Mouse (Mus musculus): ENCODE measurements around the gene Grb10. TPM values are rescaled to one million over a fixed set of nuclear protein-coding genes. Genes with fewer than 3 reads are reported as not detected.
A peak's percentile ranks its signal among the peaks of the same experiment; 100 is the strongest.

The Grb10 gene
- polyA plus RNA-seq, 1 experiment from 2014 or later, result 352 TPM

GRCm38 (mm10) chr11:11940833-11941681 lies 97.4 kb downstream of the Grb10 start:
- no peak for ATAC-seq (ENCODE audit: low FRiP score, low read depth)
- H3K9ac ChIP-seq (replicated peaks), result no peak overlapping the region
- 30% methylated on average over 5 of the region's 5 CpGs for WGBS
- H3K27me3 ChIP-seq, result no peaks in the 10 kb centered on the region; the same call in 1 of the 2 replicates
- peaks cover 15% of the 10 kb centered on the region for H3K4me1 ChIP-seq
- peaks cover 43% of the 10 kb centered on the region for H3K36me3 ChIP-seq
- H3K4me3 ChIP-seq, result no peak overlapping the region
- no peak overlapping the region for H3K27ac ChIP-seq (replicated peaks)
- H3K9me3 ChIP-seq, result no peaks in the 10 kb centered on the region
- H3K4me2 ChIP-seq (replicated peaks), result no peak overlapping the region

DNA sequence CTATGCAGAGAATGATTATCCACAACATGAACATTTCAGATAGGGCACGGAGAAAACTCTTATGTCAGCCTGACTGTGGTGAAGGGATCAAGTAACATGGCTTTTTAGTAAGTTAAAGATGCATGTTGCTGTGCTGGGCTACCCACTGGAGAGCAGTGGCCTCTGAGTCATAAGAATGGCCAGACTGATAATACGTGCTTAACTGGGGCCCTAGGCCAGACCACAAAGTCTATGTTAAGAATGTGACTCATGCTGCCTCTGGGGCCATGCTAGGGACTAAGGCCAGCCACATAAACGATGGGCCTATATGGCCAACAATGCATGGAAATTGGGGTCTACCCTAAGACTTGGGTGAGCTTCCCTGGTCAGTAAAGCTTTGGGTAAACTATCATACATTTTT lies 98.9 kb downstream of the Grb10 start:
- Histone ChIP-seq H3K9ac (replicated peaks) (no peak overlapping the region), H3K27me3 (no peaks in the 10 kb centered on the region; the same call in 1 of the 2 replicates), H3K36me3 (peaks cover 49% of the 10 kb centered on the region), H3K4me1 (peaks cover 15% of the 10 kb centered on the region), H3K4me2 (replicated peaks) (no peak overlapping the region), H3K9me3 (no peaks in the 10 kb centered on the region), H3K4me3 (no peak overlapping the region), H3K27ac (replicated peaks) (no peak overlapping the region)
- WGBS, result 76% methylated on average over 3 of the region's 3 CpGs
- no peak for ATAC-seq (ENCODE audit: low FRiP score, low read depth)

- Histone ChIP-seq H3K9me3 (no peaks in the 10 kb centered on the region), H3K4me2 (replicated peaks) (no peak overlapping the region), H3K27me3 (no peaks in the 10 kb centered on the region; the same call in 1 of the 2 replicates), H3K9ac (replicated peaks) (no peak overlapping the region), H3K4me1 (peaks cover 15% of the 10 kb centered on the region), H3K27ac (replicated peaks) (no peak overlapping the region), H3K4me3 (no peak overlapping the region), H3K36me3 (peaks cover 56% of the 10 kb centered on the region)
- ATAC-seq (ENCODE audit: low FRiP score, low read depth), result no peak
- WGBS, result 96% methylated on average over 1 of the region's 1 CpGs
Measured at GRCm38 (mm10) chr11:11938591-11938990, 99.9 kb downstream of the Grb10 start.

DNA sequence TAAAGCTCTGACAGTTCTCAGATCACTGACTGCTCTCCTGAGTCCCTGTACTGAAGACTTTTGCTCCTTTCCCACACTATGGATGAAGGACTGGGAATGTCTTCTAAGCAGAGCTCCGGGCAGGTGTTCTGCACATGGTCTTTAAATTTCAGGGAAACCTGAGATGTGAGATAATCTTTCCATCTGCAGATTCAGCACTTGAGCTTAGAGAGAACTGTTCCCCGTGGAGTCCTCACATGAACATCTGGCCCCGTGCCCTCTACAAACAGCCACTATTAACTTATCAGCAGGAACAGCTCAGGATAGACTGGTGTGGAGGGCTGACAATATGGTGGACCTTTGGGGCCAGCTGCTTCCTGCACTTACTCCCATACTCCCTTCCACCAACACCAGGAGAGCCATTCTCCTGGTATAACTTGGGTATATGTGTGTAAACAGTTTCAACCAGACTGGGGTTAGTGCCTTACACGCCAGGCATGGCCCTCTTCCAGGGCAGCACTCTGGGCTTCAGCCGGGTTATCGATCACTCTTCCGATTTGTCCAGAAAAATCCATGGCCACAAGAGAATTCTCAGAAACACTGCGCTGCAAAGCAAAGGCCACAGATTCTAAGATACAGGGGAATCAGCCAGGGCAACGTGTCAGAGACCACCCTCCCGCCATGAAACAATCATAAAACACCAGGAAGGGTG lies 101.0 kb downstream of the Grb10 start:
- Histone ChIP-seq H3K27me3 (no peaks in the 10 kb centered on the region; the same call in 1 of the 2 replicates), H3K9me3 (no peaks in the 10 kb centered on the region), H3K4me2 (replicated peaks) (no peak overlapping the region), H3K4me1 (peaks cover 11% of the 10 kb centered on the region), H3K4me3 (no peak overlapping the region), H3K27ac (replicated peaks) (no peak overlapping the region), H3K9ac (replicated peaks) (no peak overlapping the region), H3K36me3 (peaks cover 66% of the 10 kb centered on the region)
- ATAC-seq (ENCODE audit: low FRiP score, low read depth), result no peak
- WGBS, result 89% methylated on average over 10 of the region's 10 CpGs

DNA sequence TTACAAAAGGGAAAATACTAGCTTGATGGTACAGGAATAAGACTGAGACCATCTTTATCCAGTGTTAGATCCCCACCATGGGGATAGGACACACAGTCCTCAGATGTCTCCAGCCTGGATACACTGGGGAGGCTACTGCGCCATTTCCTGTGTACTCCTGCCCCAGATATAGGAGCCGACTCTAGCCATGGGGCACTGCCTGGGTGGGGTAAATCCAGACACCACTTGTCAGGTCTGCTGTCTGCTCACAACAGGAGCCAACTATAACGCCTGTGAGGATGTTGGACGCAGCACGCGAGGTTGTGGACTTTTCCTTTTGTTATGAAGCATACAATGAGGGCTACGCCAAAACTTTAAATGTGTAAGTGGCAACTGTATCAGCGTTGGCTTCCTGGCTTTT lies 103.7 kb downstream of the Grb10 start:
- Histone ChIP-seq H3K9me3 (no peaks in the 10 kb centered on the region), H3K4me2 (replicated peaks) (no peak overlapping the region), H3K4me3 (no peak overlapping the region), H3K9ac (replicated peaks) (no peak overlapping the region), H3K4me1 (no peaks in the 10 kb centered on the region), H3K27ac (replicated peaks) (no peak overlapping the region), H3K36me3 (peaks cover 86% of the 10 kb centered on the region), H3K27me3 (no peaks in the 10 kb centered on the region; the same call in 1 of the 2 replicates)
- WGBS, result 89% methylated on average over 8 of the region's 8 CpGs
- no peak for ATAC-seq (ENCODE audit: low FRiP score, low read depth)

DNA sequence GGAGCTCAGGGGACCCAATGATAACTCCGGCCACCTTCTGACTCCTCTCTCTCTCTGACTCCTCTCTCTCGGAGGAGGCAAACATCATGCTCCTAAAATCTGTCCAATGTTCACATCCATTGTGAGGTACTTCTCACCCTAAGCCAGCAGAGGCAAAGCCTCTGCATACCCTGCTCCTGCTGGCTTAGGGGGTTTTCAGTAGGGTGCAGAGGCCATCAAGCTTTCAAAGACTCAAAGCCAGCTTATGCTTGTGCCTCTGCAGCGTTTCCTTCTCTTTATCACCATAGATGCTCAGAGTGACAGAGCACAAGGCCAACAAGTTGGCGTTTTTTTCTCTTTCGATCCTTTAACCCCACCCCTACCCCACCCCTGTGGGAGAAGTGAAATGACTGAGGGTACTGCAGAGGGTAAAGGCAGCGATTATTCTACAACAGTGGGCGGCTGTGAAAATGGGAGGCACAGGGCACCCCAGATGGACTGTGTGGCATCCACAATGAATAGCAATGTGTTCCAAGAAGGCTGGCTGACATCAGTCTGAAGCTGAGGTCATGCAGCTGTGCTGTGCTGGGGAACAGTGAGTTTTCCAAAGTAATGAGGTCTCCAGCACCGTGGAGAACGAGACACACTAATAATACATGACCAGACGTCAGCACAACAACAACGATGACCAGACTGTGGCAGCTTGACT lies 106.2 kb downstream of the Grb10 start:
- H3K27me3 ChIP-seq, result no peaks in the 10 kb centered on the region
- H3K27ac ChIP-seq (replicated peaks), result 0 out of 2 replicates have a peak overlapping the region, but pooled peaks have one; percentile 12
- H3K4me3 ChIP-seq, result no peak overlapping the region
- H3K4me1 ChIP-seq, result no peaks in the 10 kb centered on the region
- WGBS, result 76% methylated on average over 11 of the region's 11 CpGs
- H3K36me3 ChIP-seq, result peaks cover 64% of the 10 kb centered on the region
- no peaks in the 10 kb centered on the region for H3K9me3 ChIP-seq
- H3K9ac ChIP-seq (replicated peaks), result no peak overlapping the region
- peak; percentile 31; the same call in 1 of the 2 replicates for ATAC-seq (ENCODE audit: low FRiP score, low read depth)
- H3K4me2 ChIP-seq (replicated peaks), result no peak overlapping the region

GRCm38 (mm10) chr11:11931688-11932087 lies 106.8 kb downstream of the Grb10 start:
- Histone ChIP-seq H3K27ac (replicated peaks) (0 out of 2 replicates have a peak overlapping the region, but pooled peaks have one; percentile 12), H3K4me1 (no peaks in the 10 kb centered on the region), H3K36me3 (peaks cover 59% of the 10 kb centered on the region), H3K27me3 (no peaks in the 10 kb centered on the region), H3K4me2 (replicated peaks) (no peak overlapping the region), H3K9ac (replicated peaks) (no peak overlapping the region), H3K9me3 (no peaks in the 10 kb centered on the region), H3K4me3 (no peak overlapping the region)
- ATAC-seq (ENCODE audit: low FRiP score, low read depth), result no peak
- WGBS, result 75% methylated on average over 5 of the region's 5 CpGs

DNA sequence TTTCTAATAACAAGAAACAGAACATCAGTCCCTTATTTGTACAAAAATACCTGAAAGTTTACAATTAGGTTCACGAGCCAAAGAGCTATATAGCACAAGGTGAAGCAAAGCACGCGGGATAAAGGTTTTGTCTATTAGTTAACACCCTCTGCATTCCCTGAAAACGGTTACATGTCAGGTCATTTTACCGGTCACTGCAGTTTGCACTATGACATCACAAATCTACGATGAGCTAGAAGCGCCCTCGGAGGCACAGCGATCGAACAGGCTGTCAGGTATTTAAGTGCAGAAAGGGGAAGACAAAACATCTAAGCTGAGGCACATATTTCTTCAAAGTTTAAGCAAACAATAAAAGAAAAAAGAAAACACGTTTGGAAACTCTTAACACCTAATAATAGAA lies 108.0 kb downstream of the Grb10 start:
- no peak overlapping the region for H3K9ac ChIP-seq (replicated peaks)
- no peak overlapping the region for H3K27ac ChIP-seq (replicated peaks)
- WGBS, result 91% methylated on average over 11 of the region's 11 CpGs
- ATAC-seq (ENCODE audit: low FRiP score, low read depth), result no peak
- no peaks in the 10 kb centered on the region for H3K9me3 ChIP-seq
- H3K27me3 ChIP-seq, result no peaks in the 10 kb centered on the region
- no peaks in the 10 kb centered on the region for H3K4me1 ChIP-seq
- H3K4me2 ChIP-seq (replicated peaks), result no peak overlapping the region
- H3K4me3 ChIP-seq, result no peak overlapping the region
- peaks cover 47% of the 10 kb centered on the region for H3K36me3 ChIP-seq

GRCm38 (mm10) chr11:11929059-11929458 lies 109.4 kb downstream of the Grb10 start:
- ATAC-seq (ENCODE audit: low FRiP score, low read depth), result no peak
- Histone ChIP-seq H3K27me3 (no peaks in the 10 kb centered on the region), H3K9me3 (no peaks in the 10 kb centered on the region), H3K4me1 (no peaks in the 10 kb centered on the region), H3K4me2 (replicated peaks) (no peak overlapping the region), H3K36me3 (peaks cover 34% of the 10 kb centered on the region), H3K9ac (replicated peaks) (no peak overlapping the region), H3K4me3 (no peak overlapping the region), H3K27ac (replicated peaks) (no peak overlapping the region)
- WGBS, result 87% methylated on average over 3 of the region's 3 CpGs

DNA sequence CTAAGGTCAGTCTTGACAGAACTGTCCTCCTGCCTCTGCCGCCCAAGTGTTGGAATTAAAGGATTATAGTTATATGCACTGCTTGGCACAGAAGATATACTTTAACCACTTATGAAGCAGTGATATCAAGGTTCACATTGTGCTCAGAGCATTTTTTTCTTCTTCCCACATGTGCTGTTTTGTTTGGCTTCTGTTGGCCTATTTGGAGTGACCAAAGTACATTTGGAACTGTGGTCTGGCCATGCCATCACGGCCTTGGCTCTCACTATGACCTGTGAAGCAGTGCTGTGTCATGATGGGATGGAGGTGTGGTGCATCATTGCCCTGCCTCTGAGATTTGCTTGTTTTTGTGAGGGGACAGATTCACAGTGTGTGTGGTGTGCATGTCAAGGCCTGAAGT lies 109.9 kb downstream of the Grb10 start:
- H3K27me3 ChIP-seq, result no peaks in the 10 kb centered on the region
- ATAC-seq (ENCODE audit: low FRiP score, low read depth), result no peak
- H3K27ac ChIP-seq (replicated peaks), result no peak overlapping the region
- no peak overlapping the region for H3K4me3 ChIP-seq
- 94% methylated on average over 2 of the region's 2 CpGs for WGBS
- H3K4me2 ChIP-seq (replicated peaks), result no peak overlapping the region
- H3K36me3 ChIP-seq, result peaks cover 30% of the 10 kb centered on the region
- H3K4me1 ChIP-seq, result no peaks in the 10 kb centered on the region
- no peaks in the 10 kb centered on the region for H3K9me3 ChIP-seq
- H3K9ac ChIP-seq (replicated peaks), result no peak overlapping the region

DNA sequence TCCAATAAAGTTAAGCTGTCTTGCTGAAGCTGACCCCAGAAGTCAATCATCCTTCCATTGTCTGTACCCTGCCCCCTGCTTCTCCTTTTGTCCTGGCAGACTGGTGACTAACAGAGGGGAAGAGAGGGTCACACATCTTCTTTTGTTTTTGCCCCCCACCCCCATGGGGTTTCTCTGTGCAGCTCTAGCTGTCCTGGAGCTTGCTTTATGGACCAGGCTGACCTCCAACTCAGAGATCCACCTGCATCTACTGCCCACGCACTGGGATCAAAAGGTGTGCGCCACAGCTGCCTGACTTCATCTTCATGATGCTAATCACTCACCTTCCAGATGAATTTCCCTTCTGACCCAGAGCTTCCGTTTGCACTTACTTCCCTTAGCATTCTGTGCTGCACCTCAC lies 114.6 kb downstream of the Grb10 start:
- ATAC-seq (ENCODE audit: low FRiP score, low read depth), result no peak
- Histone ChIP-seq H3K36me3 (no peaks in the 10 kb centered on the region), H3K4me2 (replicated peaks) (no peak overlapping the region), H3K9ac (replicated peaks) (no peak overlapping the region), H3K4me1 (no peaks in the 10 kb centered on the region), H3K4me3 (no peak overlapping the region), H3K9me3 (no peaks in the 10 kb centered on the region), H3K27me3 (no peaks in the 10 kb centered on the region), H3K27ac (replicated peaks) (no peak overlapping the region)
- 33% methylated on average over 3 of the region's 3 CpGs for WGBS

- H3K9me3 ChIP-seq, result no peaks in the 10 kb centered on the region
- H3K9ac ChIP-seq (replicated peaks), result no peak overlapping the region
- WGBS, result 93% methylated on average over 3 of the region's 3 CpGs
- H3K4me1 ChIP-seq, result no peaks in the 10 kb centered on the region
- no peak overlapping the region for H3K4me3 ChIP-seq
- no peak for ATAC-seq (ENCODE audit: low FRiP score, low read depth)
- no peaks in the 10 kb centered on the region for H3K36me3 ChIP-seq
- no peaks in the 10 kb centered on the region for H3K27me3 ChIP-seq
- H3K4me2 ChIP-seq (replicated peaks), result no peak overlapping the region
- H3K27ac ChIP-seq (replicated peaks), result no peak overlapping the region
Measured at GRCm38 (mm10) chr11:11923345-11923744, 115.1 kb downstream of the Grb10 start.
